Mouse (Mus musculus) small intestine, adult 2 months (tissue): ENCODE measurements around the gene Fndc10. TPM values are rescaled to one million over a fixed set of nuclear protein-coding genes. Genes with fewer than 3 reads are reported as not detected.

Experiments
- H3K27ac ChIP-seq: fragments of 200-500 bp; 2 replicates; pipeline ENCODE4 v1.5.1; 2012; ENCODE audit warnings: low read depth, low read length, control low read depth, inconsistent platforms; ENCODE audit not compliant: insufficient read depth
- H3K27me3 ChIP-seq: fragments of 200-500 bp; 2 replicates; pipeline ENCODE4 v1.6.1; 2012; ENCODE audit warnings: mild to moderate bottlenecking, moderate library complexity, low read length, inconsistent platforms; ENCODE audit not compliant: control insufficient read depth, insufficient read depth
- H3K36me3 ChIP-seq: fragments of 200-500 bp; 2 replicates; pipeline ENCODE4 v1.6.1; 2012; ENCODE audit warnings: mild to moderate bottlenecking, low read length, control low read depth, inconsistent platforms; ENCODE audit not compliant: control insufficient read depth, insufficient read depth
- H3K4me1 ChIP-seq: fragments of 200-500 bp; 2 replicates; pipeline ENCODE4 v1.6.1; 2012; ENCODE audit warnings: low read length, inconsistent platforms, mixed read lengths; ENCODE audit not compliant: control insufficient read depth, insufficient read depth, insufficient read length
- H3K4me3 ChIP-seq: fragments of 200-500 bp; 2 replicates; pipeline ENCODE4 v1.5.1; 2012; ENCODE audit warnings: low read depth, mild to moderate bottlenecking, control low read depth, inconsistent platforms, low read length, moderate library complexity
- CTCF ChIP-seq: fragments of 200-500 bp; IDR thresholded peaks from 2 replicates; pipeline ENCODE4 v1.5.1; 2012; ENCODE audit warnings: low read depth, mild to moderate bottlenecking, control low read depth, inconsistent platforms, low read length, moderate library complexity, mixed read lengths; ENCODE audit not compliant: insufficient replicate concordance, insufficient read length; ENCODE audit errors: extremely low read depth
- POLR2A ChIP-seq: fragments of 200-500 bp; IDR thresholded peaks from 2 replicates; pipeline ENCODE4 v1.6.1; 2012; ENCODE audit warnings: low read depth, mild to moderate bottlenecking, control low read depth, inconsistent platforms, low read length, moderate library complexity
- WGBS: fragments of 180-500 bp; shearing (Covaris S2); methylation state at CpG from one replicate; pipeline ENCODE4 v1.1.7; 2018; 5-methylcytosine and 5-hydroxymethylcytosine counted together
- polyA plus RNA-seq: library from polyadenylated mRNA; depleted of rRNA; stranded (reverse); fragments of >200 nt; gene quantifications from 2 replicates; pipeline ENCODE4 v1.2.3, GENCODE M21; 2012

The Fndc10 gene
- polyA plus RNA-seq, 1 experiment: 24.0 TPM

- peaks cover 21% of the 10 kb centered on the region for H3K4me1 ChIP-seq
- no peak for TF ChIP-seq POLR2A
- no peak for TF ChIP-seq CTCF
- H3K27ac ChIP-seq: no peak overlapping the region
- 72% methylated on average over 12 of the region's 12 CpGs for WGBS
- H3K4me3 ChIP-seq: no peak overlapping the region
- H3K36me3 ChIP-seq: no peaks in the 10 kb centered on the region
- no peaks in the 10 kb centered on the region for H3K27me3 ChIP-seq
Observed at GRCm38 (mm10) chr4:155690571-155691375, 3.4 kb upstream of the Fndc10 start.

DNA sequence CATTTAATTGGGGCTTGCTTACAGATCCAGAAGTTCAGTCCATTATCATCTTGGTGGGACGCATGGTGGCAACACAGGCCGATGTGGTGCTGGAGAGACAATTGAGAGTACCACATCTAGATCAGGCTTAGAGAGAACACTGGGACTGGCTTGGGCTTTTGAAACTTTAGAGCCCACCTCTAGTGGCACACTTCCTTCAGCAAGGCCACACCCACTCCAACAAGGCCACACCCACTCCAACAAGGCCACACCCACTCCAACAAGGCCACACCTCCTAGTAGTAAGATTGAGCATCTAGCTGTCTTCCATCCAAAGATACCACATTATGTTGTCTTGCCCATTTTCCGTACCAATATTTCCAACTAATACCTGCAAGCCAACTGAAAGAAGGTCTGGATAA lies 1.7 kb upstream of the Fndc10 start:
- H3K27ac ChIP-seq: no peak overlapping the region
- no peaks in the 10 kb centered on the region for H3K36me3 ChIP-seq
- TF ChIP-seq CTCF: no peak
- no peak for TF ChIP-seq POLR2A
- no peak overlapping the region for H3K4me3 ChIP-seq
- no peaks in the 10 kb centered on the region for H3K27me3 ChIP-seq
- WGBS: 95% methylated on average over 3 of the region's 3 CpGs
- peaks cover 25% of the 10 kb centered on the region for H3K4me1 ChIP-seq

DNA sequence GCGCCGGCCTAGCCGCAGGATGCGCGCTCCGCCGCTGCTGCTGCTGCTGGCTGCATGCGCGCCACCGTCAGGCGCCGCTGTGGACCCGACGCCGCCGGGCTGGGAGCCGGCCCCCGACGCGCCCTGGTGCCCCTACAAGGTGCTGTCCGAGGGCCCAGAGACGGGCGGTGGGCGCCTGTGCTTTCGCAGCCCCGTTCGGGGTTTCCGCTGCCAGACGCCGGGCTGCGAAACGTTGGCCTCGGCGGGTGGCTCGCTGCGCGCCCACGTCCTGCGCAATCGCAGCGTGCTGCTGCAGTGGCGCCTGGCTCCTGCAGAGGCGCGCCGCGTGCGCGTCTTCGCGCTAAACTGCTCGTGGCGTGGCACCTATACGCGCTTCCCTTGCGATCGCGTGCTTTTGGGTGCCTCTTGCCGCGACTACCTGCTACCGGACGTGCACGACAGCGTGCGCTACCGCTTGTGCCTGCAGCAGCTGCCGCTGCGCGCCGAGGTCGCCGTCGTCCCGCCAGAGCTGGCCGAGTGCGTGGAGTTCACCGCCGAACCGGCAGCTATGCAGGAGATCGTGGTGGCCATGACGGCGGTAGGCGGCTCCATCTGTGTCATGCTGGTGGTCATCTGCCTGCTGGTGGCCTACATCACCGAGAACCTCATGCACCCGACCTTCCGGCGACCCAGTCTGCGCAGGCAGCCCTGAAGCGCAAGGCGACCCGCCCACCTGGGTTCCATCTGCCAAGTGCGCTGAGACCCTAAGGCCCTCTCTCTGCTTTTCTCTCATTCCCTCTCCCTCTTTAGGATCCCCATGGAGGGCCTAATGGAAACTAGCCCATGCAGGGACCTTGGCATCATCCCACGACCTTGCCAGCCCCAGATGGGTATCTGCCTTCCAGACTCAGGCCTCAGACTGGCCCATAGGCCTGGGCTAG lies 600 bp downstream of the Fndc10 start:
- H3K4me3 ChIP-seq: peak overlapping the region; percentile 78
- peaks cover 18% of the 10 kb centered on the region for H3K4me1 ChIP-seq
- H3K27ac ChIP-seq: no peak overlapping the region; the same call in 1 of the 2 replicates
- H3K36me3 ChIP-seq: no peaks in the 10 kb centered on the region
- no peak for TF ChIP-seq POLR2A
- TF ChIP-seq CTCF: no peak; the same call in 1 of the 2 replicates
- no peaks in the 10 kb centered on the region for H3K27me3 ChIP-seq
- 1% methylated on average over 91 of the region's 92 CpGs for WGBS

DNA sequence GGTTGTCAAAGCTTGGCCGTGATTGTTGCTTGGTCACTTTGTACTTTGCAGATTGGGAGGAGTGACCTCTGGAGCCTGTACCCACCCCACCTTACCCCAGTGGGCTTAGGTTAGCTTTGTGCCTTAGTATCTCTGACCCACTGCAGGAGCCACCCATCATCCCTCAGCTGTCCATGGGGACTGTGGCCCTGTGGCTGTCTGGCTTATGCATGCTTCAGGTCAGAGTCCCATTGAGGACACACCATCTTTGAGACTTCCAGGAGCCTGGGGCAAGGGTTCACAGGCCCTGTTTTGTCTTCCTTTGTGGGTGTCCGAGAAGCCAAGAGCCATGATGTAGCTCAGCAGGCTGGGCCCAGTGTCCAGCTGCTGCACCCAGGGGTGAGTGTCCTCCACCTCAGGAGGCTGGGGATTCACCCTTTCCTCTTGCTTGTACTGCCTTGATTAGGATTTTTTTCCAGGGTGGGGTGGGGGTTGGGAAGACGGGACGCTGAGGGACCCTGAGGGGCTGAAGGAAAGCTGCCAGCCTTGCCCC lies 1.5 kb downstream of the Fndc10 start:
- Histone ChIP-seq H3K4me3 (peak overlapping the region; percentile 78), H3K27me3 (no peaks in the 10 kb centered on the region), H3K36me3 (no peaks in the 10 kb centered on the region), H3K4me1 (peaks cover 18% of the 10 kb centered on the region), H3K27ac (peak overlapping the region; percentile 22; the same call in 1 of the 2 replicates)
- TF ChIP-seq POLR2A (no peak), CTCF (no peak)
- WGBS: 67% methylated on average over 4 of the region's 4 CpGs

- 74% methylated on average over 16 of the region's 16 CpGs for WGBS
- TF ChIP-seq POLR2A (no peak), CTCF (no peak)
- Histone ChIP-seq H3K4me3 (peak overlapping the region; percentile 78), H3K36me3 (no peaks in the 10 kb centered on the region), H3K27me3 (no peaks in the 10 kb centered on the region), H3K27ac (0 out of 2 replicates have a peak overlapping the region, but pooled peaks have one; percentile 29), H3K4me1 (peaks cover 18% of the 10 kb centered on the region)
Observed at GRCm38 (mm10) chr4:155696261-155697255, 2.4 kb downstream of the Fndc10 start.

DNA sequence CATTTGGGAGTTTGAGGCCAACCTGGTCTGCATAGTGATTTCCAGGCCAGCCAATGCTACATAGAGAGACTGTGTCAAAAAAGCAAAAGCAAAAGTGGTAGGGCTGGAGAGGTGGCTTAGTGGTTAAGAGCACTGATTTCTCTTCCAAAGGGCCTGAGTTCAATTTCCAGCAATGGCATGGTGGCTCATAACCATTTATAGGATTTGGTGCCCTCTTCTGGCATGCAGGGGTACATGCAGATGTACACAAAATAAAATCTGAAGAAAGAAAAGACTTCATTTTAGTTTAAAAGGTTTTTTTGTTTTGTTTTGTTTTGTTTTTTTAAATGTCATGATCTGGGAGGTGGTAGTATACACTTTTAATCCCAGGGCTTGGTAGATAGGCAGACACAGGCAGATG lies 6.3 kb downstream of the Fndc10 start:
- no peaks in the 10 kb centered on the region for H3K27me3 ChIP-seq
- peaks cover 8% of the 10 kb centered on the region for H3K4me1 ChIP-seq
- TF ChIP-seq POLR2A (no peak), CTCF (no peak; the same call in 1 of the 2 replicates)
- H3K36me3 ChIP-seq: no peaks in the 10 kb centered on the region
- no peak overlapping the region for H3K27ac ChIP-seq
- H3K4me3 ChIP-seq: no peak overlapping the region
